Mouse (Mus musculus): ENCODE results near the gene Pcbd2.
"Not testable (repeated sequence)": the region's sequence is repeated elsewhere in the genome, so short reads cannot be mapped to it uniquely, and the experiment has no call there.

The Pcbd2 gene

GRCm38 (mm10) chr13:55727120-55727838, at the start of gene Pcbd2:
Gene Pcbd2, plus strand, starts transcription at chr13:55727368.
- DNase-seq (ENCODE audit: low spot score in 2 of 2) = peak; percentile 86 to 89

DNA sequence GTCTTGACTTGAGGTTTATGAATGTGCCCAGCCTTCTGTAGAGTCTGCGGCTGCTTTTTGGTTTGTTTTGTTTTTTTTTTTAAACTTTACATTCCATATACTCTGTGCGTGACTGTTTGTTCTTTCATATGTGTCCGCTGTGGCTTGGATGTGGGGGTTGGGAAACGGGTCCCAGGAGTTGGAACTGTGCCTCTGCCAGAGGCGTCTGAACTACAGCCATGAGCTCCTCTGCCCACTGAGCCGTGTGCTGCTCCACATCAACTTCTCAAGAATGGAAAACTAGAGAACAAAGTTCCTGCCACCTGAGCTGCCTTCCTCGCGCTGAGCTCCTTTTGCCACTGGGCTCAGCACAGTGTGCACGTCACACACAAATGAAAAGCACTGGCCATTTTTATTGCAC, 45.0 kb upstream of the Pcbd2 start:
- no peak for DNase-seq (ENCODE audit: low spot score in 2 of 2)

DNA sequence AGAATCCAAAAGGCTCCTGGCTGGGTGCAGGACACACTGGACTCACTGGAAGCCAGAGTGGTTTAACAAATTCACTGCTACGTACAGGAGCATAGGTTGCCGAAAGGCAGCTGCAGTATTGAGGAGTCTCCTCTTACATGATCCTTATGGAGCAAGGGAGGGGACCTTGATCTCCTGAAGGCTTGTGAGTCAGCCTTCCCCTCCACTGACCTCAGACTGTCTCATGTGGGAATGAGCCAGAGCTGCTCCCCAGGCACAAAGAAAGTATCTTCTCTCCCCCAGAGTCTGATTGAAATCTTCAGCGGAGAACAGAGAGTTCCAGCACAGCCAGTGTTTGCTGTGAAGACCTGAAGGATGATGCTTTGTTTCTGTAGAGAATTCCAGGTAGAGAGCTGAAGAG, 43.6 kb upstream of the Pcbd2 start:
- DNase-seq (ENCODE audit: low spot score in 2 of 2) = no peak

DNA sequence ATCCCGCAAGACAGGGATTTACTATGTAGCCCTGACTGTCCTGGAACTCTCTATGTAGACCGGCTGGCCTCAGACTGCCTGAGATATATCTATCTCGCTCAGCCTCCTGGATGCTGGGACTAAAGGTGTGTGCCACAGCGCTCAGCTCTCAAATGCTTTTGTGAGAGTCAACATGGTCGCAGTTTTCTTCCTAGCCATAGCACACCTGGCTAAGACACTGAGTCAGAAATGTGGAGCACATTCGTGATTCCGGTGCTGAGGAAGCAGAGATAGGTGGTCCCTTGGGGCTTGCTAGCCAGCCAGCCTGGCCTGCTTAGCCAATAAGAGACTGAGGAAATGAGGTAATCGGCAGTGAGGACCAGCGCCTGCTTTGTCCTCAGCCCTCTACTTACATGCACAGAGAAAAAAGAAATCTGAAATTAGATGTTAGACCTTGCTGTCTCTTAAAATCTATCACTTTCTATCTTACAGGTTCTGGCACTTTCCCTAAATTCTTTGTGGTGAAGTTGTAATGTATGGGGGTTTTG, 41.0 kb upstream of the Pcbd2 start:
- no peak for DNase-seq (ENCODE audit: low spot score in 2 of 2)

DNA sequence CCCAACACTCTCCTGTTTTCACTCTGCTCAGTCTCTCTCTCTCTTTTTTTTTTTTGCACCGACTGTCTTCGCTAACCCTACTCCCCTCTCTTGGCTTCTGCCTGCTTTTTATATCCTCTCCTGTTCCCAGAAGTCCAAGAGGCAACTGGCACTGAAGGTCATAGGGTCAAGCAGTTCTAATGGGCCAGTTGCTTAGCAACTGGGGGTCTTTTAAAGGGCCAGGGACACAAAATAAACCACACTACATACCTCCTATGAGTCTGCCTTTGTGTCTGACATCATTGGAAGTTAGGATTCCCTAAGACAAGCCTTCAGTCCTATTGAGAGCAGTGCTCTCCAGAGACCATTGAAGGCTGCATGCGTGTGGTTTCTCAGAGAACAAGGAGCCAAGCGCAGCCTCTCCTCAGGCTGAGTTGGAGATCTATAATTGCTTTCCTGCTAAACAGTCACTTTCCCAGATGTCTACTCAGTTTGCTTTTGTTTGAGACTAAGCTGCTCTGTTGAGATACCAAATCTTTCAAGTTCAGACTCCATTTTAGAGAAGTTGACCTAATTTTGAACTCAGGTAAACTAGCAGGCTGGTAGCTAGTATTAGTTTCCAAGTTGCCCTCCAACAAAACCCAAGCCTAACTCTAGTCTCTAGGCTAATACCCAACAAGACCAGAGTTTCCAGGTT, 39.1 kb upstream of the Pcbd2 start:
- no peak for DNase-seq (ENCODE audit: low spot score in 2 of 2)

DNA sequence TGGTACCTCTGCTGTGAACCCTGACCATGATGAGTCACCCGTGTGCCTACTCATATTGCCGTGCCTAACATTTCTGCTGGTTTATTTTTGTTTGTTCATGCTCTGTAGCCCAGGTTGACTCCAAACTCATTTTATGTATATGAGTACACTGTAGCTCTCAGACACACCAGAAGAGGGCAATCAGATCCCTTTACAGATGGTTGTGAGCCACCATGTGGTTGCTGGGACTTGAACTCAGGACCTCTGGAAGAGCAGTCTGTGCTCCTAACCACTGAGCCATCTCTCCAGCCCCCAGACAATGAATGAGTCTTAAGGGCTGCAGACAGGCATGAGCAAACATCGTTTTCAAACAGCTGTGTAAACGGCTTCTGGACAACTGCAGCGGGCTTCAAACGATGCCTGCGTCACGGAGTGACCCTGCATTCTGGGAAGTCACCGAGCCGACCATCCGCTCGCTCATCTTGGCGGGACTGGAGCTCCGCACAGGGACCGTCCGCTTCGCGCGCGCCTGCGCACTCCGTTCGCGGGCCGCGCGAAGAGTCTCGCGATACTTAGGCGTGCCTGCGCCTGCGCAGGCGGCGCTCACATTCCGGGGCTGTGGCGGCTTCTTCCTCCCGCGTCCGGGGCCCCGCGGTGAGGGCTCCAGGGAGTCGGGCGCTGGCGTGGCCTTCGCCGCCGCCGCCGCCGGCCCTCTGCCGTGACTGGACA, 34.5 kb upstream of the Pcbd2 start, which contains the start of gene B230219D22Rik:
TSS of gene B230219D22Rik (plus strand) at position 590 of the 708 bp plus-strand sequence.
- DNase-seq (ENCODE audit: low spot score in 2 of 2) = peak; percentile 83 to 88

GRCm38 (mm10) chr13:55693243-55693721, 33.9 kb upstream of the Pcbd2 start:
- DNase-seq (ENCODE audit: low spot score in 2 of 2) = peak in 1 of 2 experiments; percentile 49

- no peak for DNase-seq (ENCODE audit: low spot score in 2 of 2)
Observed at GRCm38 (mm10) chr13:55694110-55694509, 33.1 kb upstream of the Pcbd2 start.

GRCm38 (mm10) chr13:55695989-55696388, 31.2 kb upstream of the Pcbd2 start:
- DNase-seq (ENCODE audit: low spot score in 2 of 2) = not testable (repeated sequence)

GRCm38 (mm10) chr13:55704301-55704700, 22.9 kb upstream of the Pcbd2 start:
- DNase-seq (ENCODE audit: low spot score in 2 of 2) = no peak

- no peak for DNase-seq (ENCODE audit: low spot score in 2 of 2)
Observed at GRCm38 (mm10) chr13:55712846-55713245, 14.3 kb upstream of the Pcbd2 start.

DNA sequence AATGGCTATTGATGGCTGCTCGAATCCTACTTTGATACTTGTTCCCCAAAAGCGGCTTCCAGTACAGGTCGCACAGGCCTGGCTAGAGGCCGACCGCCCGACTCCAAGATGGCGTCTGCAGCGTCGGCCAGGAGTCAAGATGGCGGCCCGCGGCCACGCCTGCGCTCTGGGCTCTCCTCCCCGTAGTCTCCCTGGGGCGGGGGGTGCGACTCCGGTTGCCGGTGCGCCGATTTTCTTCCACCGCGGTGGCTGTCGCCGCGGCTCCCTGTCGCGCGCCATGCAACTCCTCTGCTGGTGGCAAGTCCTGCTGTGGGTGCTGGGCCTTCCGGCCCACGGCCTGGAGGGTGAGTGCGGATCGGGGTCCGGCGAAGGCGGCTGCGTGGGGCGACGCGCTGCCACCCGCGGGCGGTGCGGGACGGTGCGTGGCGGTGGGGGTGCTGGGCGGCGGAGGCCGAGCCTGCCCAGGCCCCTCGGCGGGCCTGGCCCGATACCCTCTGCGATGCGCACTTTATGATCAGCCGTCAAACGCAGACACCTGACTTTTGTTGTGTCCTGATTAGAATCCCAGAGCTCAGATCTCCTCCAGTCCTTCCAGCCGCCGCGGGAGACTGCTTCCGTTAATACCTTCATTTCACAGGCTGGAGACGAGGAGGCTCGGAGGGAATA, 12.5 kb upstream of the Pcbd2 start, which contains the start of gene Txndc15:
TSS of gene Txndc15 (plus strand) at position 150 of the 666 bp plus-strand sequence.
- peak; percentile 79 to 83 for DNase-seq (ENCODE audit: low spot score in 2 of 2)

DNA sequence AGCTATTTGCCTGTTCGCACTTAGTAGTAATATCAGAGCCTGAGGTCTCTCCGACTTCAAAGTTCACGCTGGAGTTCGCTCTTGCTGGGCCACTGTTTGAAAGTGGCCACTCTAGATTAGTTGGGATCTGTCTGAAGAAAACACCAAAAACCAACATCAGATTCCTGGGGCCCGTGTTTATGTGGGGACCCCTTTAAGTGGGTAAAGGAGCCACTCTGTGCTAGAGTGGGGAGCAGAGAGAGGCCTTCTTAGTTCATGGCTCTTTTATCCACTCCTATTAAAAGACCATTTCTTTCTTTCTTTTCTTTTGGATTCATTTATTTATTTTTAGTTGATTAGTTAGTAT, 12.0 kb upstream of the Pcbd2 start:
- DNase-seq (ENCODE audit: low spot score in 2 of 2) = no peak

GRCm38 (mm10) chr13:55715908-55716510, 11.2 kb upstream of the Pcbd2 start:
- no peak for DNase-seq (ENCODE audit: low spot score in 2 of 2)

GRCm38 (mm10) chr13:55721516-55721915, 5.7 kb upstream of the Pcbd2 start:
- DNase-seq (ENCODE audit: low spot score in 2 of 2) = no peak

GRCm38 (mm10) chr13:55721995-55722394, 5.2 kb upstream of the Pcbd2 start:
- DNase-seq (ENCODE audit: low spot score in 2 of 2) = no peak

GRCm38 (mm10) chr13:55726598-55727119, 509 bp upstream of the Pcbd2 start:
- DNase-seq (ENCODE audit: low spot score in 2 of 2) = no peak

DNA sequence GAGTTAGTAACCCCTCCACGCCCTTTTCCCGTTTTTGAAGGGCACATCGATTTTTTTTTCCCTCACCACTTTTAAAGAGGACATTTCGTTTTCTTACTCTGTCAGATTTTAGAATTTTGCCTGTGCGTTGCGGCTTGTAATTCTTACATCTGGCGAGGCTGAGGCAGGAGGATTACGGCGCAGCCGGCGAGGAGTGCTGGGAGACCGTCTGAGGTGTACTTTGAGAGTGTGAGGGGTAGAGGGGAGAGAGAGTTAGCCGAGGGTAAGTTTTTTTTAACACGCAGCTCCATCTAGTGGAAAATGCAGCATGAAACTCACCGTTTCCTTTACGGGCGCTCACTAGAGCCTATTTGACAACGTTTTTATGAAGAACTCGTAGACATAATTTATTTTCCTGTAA, 671 bp downstream of the Pcbd2 start:
- DNase-seq (ENCODE audit: low spot score in 2 of 2) = peak; percentile 40 to 62

GRCm38 (mm10) chr13:55730716-55731115, 3.5 kb downstream of the Pcbd2 start:
- DNase-seq (ENCODE audit: low spot score in 2 of 2) = no peak

DNA sequence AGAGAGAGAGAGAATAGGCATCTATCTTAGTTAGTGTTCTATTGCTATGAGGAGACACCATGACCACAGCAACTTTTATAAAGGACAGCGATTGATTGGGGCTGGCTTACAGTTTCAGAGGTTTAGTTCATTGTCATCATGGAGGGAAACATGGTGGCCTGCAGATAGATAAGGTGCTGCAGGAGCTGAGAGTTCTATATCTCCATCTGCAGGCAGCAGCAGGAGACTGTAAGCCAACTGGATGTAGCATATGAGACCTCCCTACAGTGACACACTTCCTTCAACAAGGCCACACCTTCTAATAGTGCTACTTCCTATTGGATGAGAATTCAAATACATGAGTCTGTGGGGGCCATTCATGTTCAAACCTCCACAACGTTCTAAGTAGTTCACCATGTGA, 5.0 kb downstream of the Pcbd2 start:
- no peak for DNase-seq (ENCODE audit: low spot score in 2 of 2)
